Mouse (Mus musculus): ENCODE results near the gene Ocm. TPM values are rescaled to one million over a fixed set of nuclear protein-coding genes. Genes with fewer than 3 reads are reported as not detected.

The Ocm gene
- total and polyA plus RNA-seq, 3 experiments: not detected

DNA sequence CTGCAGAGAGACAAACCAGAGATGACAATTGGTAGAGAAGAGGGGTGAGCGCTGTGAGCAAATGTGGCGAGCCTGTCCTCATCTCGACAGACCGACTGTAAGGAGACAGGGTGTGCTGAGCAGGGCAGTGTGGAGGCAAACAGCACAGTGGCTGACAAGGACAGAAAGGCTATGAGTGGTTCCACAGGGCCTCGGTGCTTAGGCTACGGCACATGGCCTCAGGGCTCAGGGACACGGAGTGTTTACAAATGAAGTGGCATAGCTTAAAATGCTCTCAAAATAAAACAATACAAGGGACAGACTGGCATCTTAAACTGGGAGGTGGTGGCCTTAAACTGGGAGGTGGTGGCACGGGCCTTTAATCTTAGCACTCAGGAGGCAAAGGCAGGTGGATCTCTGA, 33.2 kb downstream of the Ocm start:
- no peak for DNase-seq (ENCODE audit: extremely low read depth)
- H3K27me3 ChIP-seq (replicated peaks): no peaks in the 10 kb centered on the region
- H3K4me3 ChIP-seq (replicated peaks in 1 of 3; ENCODE audit: low read depth in 2 of 3, low read length in 2 of 3, poor library complexity in 1 of 3): no peak overlapping the region
- H3K9me3 ChIP-seq (replicated peaks; ENCODE audit: low read length): no peaks in the 10 kb centered on the region
- no peak overlapping the region for H3K9ac ChIP-seq (ENCODE audit: insufficient read depth, low read depth)
- H3K27ac ChIP-seq (ENCODE audit: insufficient read depth, low read depth): no peak overlapping the region
- H3K36me3 ChIP-seq (replicated peaks in 1 of 2; ENCODE audit: control insufficient read depth in 1 of 2, insufficient read depth in 1 of 2, low read length in 1 of 2): peaks cover 77 to 96% of the 10 kb centered on the region in 2 experiments
- no peak overlapping the region for H3K4me2 ChIP-seq (ENCODE audit: insufficient read depth, low read depth, poor library complexity, severe bottlenecking)
- dilution Hi-C loops (cut with MboI; ENCODE audit: extremely low pct_ligation_motif_present, extremely low pct_unique_long_range_greater_than_20kb, low sequenced_read_pairs) (no loop called here), in situ Hi-C loops (cut with MboI; ENCODE audit: low pct_ligation_motif_present, low pct_unique_long_range_greater_than_20kb, low sequenced_read_pairs) (no loop called here)
- TF ChIP-seq KAT2A (IDR thresholded peaks at IDR 0.05; ENCODE audit: insufficient replicate concordance, low read length) (no peak), PAX5 (IDR thresholded peaks at IDR 0.05; ENCODE audit: low read length) (no peak), NELFE (IDR thresholded peaks at IDR 0.05; ENCODE audit: low read depth, low read length) (no peak), GABPA (IDR thresholded peaks at IDR 0.05; ENCODE audit: insufficient replicate concordance, low read depth, low read length) (no peak), ZNF384 (IDR thresholded peaks at IDR 0.05; ENCODE audit: low read depth, low read length) (no peak), POLR2AphosphoS2 (IDR thresholded peaks at IDR 0.05; ENCODE audit: low read depth, low read length) (no peak), ETS1 (conservative IDR thresholded peaks at IDR 0.05; ENCODE audit: low read depth, low read length) (no peak), EP300 (IDR thresholded peaks at IDR 0.05; ENCODE audit: low read length) (no peak), BHLHE40 (IDR thresholded peaks at IDR 0.05; ENCODE audit: low read depth, low read length) (no peak), TBP (conservative IDR thresholded peaks at IDR 0.05; ENCODE audit: low read depth, low read length) (no peak), ZKSCAN1 (IDR thresholded peaks at IDR 0.05; ENCODE audit: borderline replicate concordance, low read depth, low read length) (no peak), USF2 (conservative IDR thresholded peaks at IDR 0.05; ENCODE audit: low read depth, low read length) (no peak), SIN3A (IDR thresholded peaks at IDR 0.05; ENCODE audit: low read length) (no peak)
- no peaks in the 10 kb centered on the region for H3K79me2 ChIP-seq (replicated peaks; ENCODE audit: control insufficient read depth, extremely low read depth, insufficient read depth, poor library complexity, severe bottlenecking)
- H3K4me1 ChIP-seq (ENCODE audit: control insufficient read depth in 1 of 2, insufficient read depth in 2 of 2): no peaks in the 10 kb centered on the region

DNA sequence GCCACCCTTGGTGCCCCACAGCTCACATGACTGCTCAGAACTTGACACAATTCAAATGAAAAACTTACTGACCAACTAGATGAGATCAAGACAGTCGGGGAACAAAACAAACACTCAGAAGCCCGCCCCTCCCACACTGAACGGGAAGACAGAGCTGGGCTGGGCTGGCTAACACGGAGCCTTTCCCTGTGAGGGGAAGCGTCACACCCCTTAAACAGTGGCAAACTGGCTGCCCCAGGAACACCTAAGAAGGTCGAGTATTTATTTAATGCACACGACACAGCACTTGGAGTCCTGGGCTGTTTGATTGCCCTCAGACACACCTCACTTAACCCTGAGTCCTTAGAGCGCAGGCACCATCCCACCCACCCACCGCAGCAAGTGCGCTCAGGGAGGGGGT, 33.8 kb downstream of the Ocm start:
- TF ChIP-seq ELF1 (IDR thresholded peaks at IDR 0.05; ENCODE audit: low read depth, low read length): no peak
- no peak for TF ChIP-seq ZC3H11A (IDR thresholded peaks at IDR 0.05; ENCODE audit: low read depth, low read length)
- no peak for TF ChIP-seq ZMIZ1 (IDR thresholded peaks at IDR 0.05; ENCODE audit: low read depth, low read length)
- TF ChIP-seq CTCF (conservative IDR thresholded peaks at IDR 0.05 in 1 of 2, IDR thresholded peaks at IDR 0.05 in 1 of 2; ENCODE audit: low read depth in 2 of 2, low read length in 2 of 2): no peak
- TF ChIP-seq IRF4 (IDR thresholded peaks at IDR 0.05; ENCODE audit: low read depth, low read length): no peak
- TF ChIP-seq PAX5 (IDR thresholded peaks at IDR 0.05; ENCODE audit: low read length): no peak
- no peak for TF ChIP-seq RAD21 (IDR thresholded peaks at IDR 0.05; ENCODE audit: low read depth, low read length)
- TF ChIP-seq NRF1 (IDR thresholded peaks at IDR 0.05; ENCODE audit: low read depth, low read length): no peak
- TF ChIP-seq MAZ (IDR thresholded peaks at IDR 0.05; ENCODE audit: low read depth, low read length): no peak
- TF ChIP-seq USF1 (IDR thresholded peaks at IDR 0.05; ENCODE audit: low read depth, low read length): no peak
- no peak for TF ChIP-seq CHD1 (IDR thresholded peaks at IDR 0.05; ENCODE audit: low read depth, low read length)
- no peak for TF ChIP-seq TCF12 (IDR thresholded peaks at IDR 0.05; ENCODE audit: low read depth, low read length)
- no peak for TF ChIP-seq SIN3A (IDR thresholded peaks at IDR 0.05; ENCODE audit: low read length)
- no peak for TF ChIP-seq BHLHE40 (IDR thresholded peaks at IDR 0.05; ENCODE audit: low read depth, low read length)
- no peak for TF ChIP-seq SMC3 (IDR thresholded peaks at IDR 0.05; ENCODE audit: low read depth, low read length)
- no peak for TF ChIP-seq USF2 (conservative IDR thresholded peaks at IDR 0.05; ENCODE audit: low read depth, low read length)
- no peaks in the 10 kb centered on the region for H3K4me1 ChIP-seq (ENCODE audit: control insufficient read depth in 1 of 2, insufficient read depth in 2 of 2)
- no peaks in the 10 kb centered on the region for H3K27me3 ChIP-seq (replicated peaks)
- peaks cover 78 to 96% of the 10 kb centered on the region in 2 experiments for H3K36me3 ChIP-seq (replicated peaks in 1 of 2; ENCODE audit: control insufficient read depth in 1 of 2, insufficient read depth in 1 of 2, low read length in 1 of 2)
- in situ Hi-C loops (cut with MboI; ENCODE audit: low pct_ligation_motif_present, low pct_unique_long_range_greater_than_20kb, low sequenced_read_pairs): no loop called here
- H3K4me3 ChIP-seq (replicated peaks in 1 of 3; ENCODE audit: low read depth in 2 of 3, low read length in 2 of 3, poor library complexity in 1 of 3): no peak overlapping the region
- H3K9ac ChIP-seq (ENCODE audit: insufficient read depth, low read depth): no peak overlapping the region
- H3K9me3 ChIP-seq (replicated peaks; ENCODE audit: low read length): no peaks in the 10 kb centered on the region
- H3K4me2 ChIP-seq (ENCODE audit: insufficient read depth, low read depth, poor library complexity, severe bottlenecking): no peak overlapping the region
- DNase-seq (ENCODE audit: extremely low read depth): no peak
- dilution Hi-C loops (cut with MboI; ENCODE audit: extremely low pct_ligation_motif_present, extremely low pct_unique_long_range_greater_than_20kb, low sequenced_read_pairs): no loop called here
- H3K27ac ChIP-seq (ENCODE audit: insufficient read depth, low read depth): no peak overlapping the region
- H3K79me2 ChIP-seq (replicated peaks; ENCODE audit: control insufficient read depth, extremely low read depth, insufficient read depth, poor library complexity, severe bottlenecking): no peaks in the 10 kb centered on the region

Data from CH12.LX (cell line).